Mouse (Mus musculus): Measurements from ENCODE around the gene Jak1. TPM values are rescaled to one million over a fixed set of nuclear protein-coding genes. Genes with fewer than 3 reads are reported as not detected.
A peak's percentile ranks its signal among the peaks of the same experiment; 100 is the strongest.

Jak1 gene
- polyA plus RNA-seq, 1 experiment: 55.1 TPM

DNA sequence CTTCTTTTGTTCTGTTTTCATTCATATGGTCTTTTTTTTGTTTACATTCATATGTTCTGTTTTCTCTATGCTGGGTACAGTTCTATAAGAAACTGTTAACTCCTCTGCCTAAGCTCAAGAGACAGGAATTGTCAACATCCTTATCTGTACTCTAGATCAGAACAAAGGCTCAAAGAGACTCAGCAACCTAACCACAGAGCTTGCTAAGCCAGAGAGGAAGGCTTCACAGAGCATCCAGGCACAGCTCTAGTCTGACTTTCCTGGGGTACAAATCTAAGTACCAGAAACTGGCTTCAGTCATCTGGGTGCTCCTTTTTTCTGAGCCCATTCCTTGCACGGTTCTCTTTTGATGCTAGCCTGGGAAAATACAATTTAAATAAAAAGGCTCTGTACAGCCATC is 97.3 kb downstream of the Jak1 start:
- no peak for TF ChIP-seq CTCF (IDR thresholded peaks at IDR 0.05; ENCODE audit: insufficient read depth, low read length)
- no peak for TF ChIP-seq POLR2A (IDR thresholded peaks at IDR 0.05; ENCODE audit: borderline replicate concordance, extremely low read depth, low read depth, low read length)
- WGBS: 85% methylated on average over 1 of the region's 1 CpGs
- DNase-seq: no peak
- peaks cover 3% of the 10 kb centered on the region; the same call in 1 of the 2 replicates for H3K4me1 ChIP-seq (ENCODE audit: control insufficient read depth, insufficient read depth, low read length)
- H3K4me3 ChIP-seq (replicated peaks; ENCODE audit: extremely low read depth, low read depth, low read length): no peak overlapping the region

DNA sequence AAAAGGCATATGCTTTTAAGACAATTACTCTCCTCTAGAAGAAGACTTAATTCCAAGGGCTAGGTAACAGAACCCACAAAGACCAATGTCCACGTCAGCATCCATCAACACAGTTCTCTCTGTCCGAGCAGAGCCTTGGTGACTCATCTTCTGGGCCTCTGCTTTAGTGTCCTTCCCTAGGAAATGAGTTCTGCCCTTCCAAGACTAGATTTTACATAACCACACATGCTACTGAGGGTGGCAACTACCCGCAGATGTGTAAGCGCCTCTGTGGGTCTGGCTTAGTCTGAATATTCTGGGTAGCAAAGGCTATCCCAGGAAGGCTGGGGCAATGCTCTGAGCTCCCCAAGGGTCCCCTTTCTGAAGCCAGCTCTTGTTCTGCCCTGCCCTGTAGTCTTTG is 99.3 kb downstream of the Jak1 start:
- H3K4me1 ChIP-seq (ENCODE audit: control insufficient read depth, insufficient read depth, low read length): peaks cover 3% of the 10 kb centered on the region; the same call in 1 of the 2 replicates
- TF ChIP-seq POLR2A (IDR thresholded peaks at IDR 0.05; ENCODE audit: borderline replicate concordance, extremely low read depth, low read depth, low read length) (no peak), CTCF (IDR thresholded peaks at IDR 0.05; ENCODE audit: insufficient read depth, low read length) (no peak)
- no peak overlapping the region for H3K4me3 ChIP-seq (replicated peaks; ENCODE audit: extremely low read depth, low read depth, low read length)
- WGBS: 78% methylated on average over 4 of the region's 4 CpGs
- no peak for DNase-seq

- 83% methylated on average over 2 of the region's 2 CpGs for WGBS
- DNase-seq: no peak
- peaks cover 3% of the 10 kb centered on the region; the same call in 1 of the 2 replicates for H3K4me1 ChIP-seq (ENCODE audit: control insufficient read depth, insufficient read depth, low read length)
- H3K4me3 ChIP-seq (replicated peaks; ENCODE audit: extremely low read depth, low read depth, low read length): no peak overlapping the region
- TF ChIP-seq POLR2A (IDR thresholded peaks at IDR 0.05; ENCODE audit: borderline replicate concordance, extremely low read depth, low read depth, low read length) (no peak), CTCF (IDR thresholded peaks at IDR 0.05; ENCODE audit: insufficient read depth, low read length) (no peak)
Measured at GRCm38 (mm10) chr4:101164673-101165072, 100.4 kb downstream of the Jak1 start.

- no peak for DNase-seq
- whole genome bisulfite sequencing: 80% methylated on average over 2 of the region's 2 CpGs
- TF ChIP-seq POLR2A (IDR thresholded peaks at IDR 0.05; ENCODE audit: borderline replicate concordance, extremely low read depth, low read depth, low read length): no peak
- TF ChIP-seq CTCF (IDR thresholded peaks at IDR 0.05; ENCODE audit: insufficient read depth, low read length): no peak
- Histone ChIP-seq H3K4me3 (replicated peaks; ENCODE audit: extremely low read depth, low read depth, low read length) (no peak overlapping the region), H3K4me1 (ENCODE audit: control insufficient read depth, insufficient read depth, low read length) (peaks cover 3% of the 10 kb centered on the region; the same call in 1 of the 2 replicates)
Measured at GRCm38 (mm10) chr4:101164189-101164588, 100.9 kb downstream of the Jak1 start.

DNA sequence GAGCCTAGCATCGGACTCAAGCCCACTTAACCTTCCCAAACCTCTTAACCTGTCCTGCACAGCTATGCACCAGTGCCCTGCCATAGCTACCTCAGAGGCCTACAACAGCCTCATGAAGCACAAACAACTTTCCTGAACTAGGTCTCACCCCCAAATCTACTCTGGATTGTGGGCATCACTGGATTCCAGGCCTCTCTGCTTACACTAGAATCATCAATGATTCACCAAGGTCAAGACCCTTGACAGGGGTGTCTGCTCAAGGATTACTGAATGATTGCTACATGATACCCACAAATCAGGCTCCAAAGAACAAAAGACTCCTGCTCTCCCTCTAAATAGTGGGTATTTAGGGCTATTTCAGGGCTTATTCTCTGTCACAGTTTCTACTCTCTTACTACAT is 104.3 kb downstream of the Jak1 start:
- no peaks in the 10 kb centered on the region; the same call in 1 of the 2 replicates for H3K4me1 ChIP-seq (ENCODE audit: control insufficient read depth, insufficient read depth, low read length)
- DNase-seq: no peak
- H3K4me3 ChIP-seq (replicated peaks; ENCODE audit: extremely low read depth, low read depth, low read length): no peak overlapping the region
- TF ChIP-seq POLR2A (IDR thresholded peaks at IDR 0.05; ENCODE audit: borderline replicate concordance, extremely low read depth, low read depth, low read length) (no peak), CTCF (IDR thresholded peaks at IDR 0.05; ENCODE audit: insufficient read depth, low read length) (no peak)
- WGBS: 85% methylated on average over 1 of the region's 1 CpGs

DNA sequence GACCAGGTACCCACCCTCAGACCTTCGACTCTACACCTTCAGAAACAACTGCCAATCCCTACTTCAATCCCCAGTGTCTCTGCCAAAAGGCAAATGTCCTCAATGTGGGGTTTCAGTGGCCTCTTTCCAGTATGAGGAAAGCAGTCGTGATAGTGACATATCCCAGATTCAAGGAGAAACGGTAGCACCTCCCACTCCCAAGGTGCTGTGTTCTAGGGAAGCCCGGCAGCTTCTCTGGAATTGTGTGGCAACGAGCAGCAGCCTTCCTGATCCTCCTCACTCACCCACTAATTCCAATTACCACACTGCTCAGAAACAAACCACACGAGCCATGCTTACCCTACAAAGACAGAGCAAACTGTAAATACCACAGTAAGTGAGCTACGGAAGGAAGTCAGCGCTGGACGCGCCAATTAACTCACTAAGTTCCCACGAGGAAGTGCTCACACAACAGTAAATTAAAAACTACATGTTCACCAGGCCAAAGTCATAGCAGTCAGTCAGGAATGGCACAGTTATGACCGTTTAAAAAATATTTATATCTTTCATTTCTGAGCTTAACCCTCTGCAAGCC is 105.8 kb downstream of the Jak1 start:
- WGBS: 44% methylated on average over 12 of the region's 12 CpGs
- Histone ChIP-seq H3K4me1 (ENCODE audit: control insufficient read depth, insufficient read depth, low read length) (no peaks in the 10 kb centered on the region; the same call in 1 of the 2 replicates), H3K4me3 (replicated peaks; ENCODE audit: extremely low read depth, low read depth, low read length) (no peak overlapping the region)
- DNase-seq: no peak
- TF ChIP-seq POLR2A (IDR thresholded peaks at IDR 0.05; ENCODE audit: borderline replicate concordance, extremely low read depth, low read depth, low read length) (no peak), CTCF (IDR thresholded peaks at IDR 0.05; ENCODE audit: insufficient read depth, low read length) (no peak)

DNA sequence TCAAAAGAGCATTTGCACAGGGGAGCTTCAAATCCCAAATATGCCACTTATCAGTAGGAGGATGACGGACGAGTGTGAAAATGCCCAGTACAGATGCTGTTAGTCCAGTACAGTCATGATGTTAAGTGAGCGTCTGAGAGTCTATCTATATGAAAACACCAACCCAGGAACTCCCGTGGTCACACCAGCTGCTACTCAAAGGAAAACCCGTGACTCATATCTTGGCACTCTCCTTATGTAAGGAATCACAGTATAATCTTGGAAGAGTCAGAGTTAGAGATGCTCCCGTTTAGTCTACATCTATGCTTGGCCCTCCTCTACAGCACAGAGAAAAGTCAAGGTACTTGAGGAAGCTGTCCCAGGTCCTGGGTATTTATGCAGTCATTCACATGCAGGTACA is 106.8 kb downstream of the Jak1 start:
- TF ChIP-seq POLR2A (IDR thresholded peaks at IDR 0.05; ENCODE audit: borderline replicate concordance, extremely low read depth, low read depth, low read length): no peak

DNA sequence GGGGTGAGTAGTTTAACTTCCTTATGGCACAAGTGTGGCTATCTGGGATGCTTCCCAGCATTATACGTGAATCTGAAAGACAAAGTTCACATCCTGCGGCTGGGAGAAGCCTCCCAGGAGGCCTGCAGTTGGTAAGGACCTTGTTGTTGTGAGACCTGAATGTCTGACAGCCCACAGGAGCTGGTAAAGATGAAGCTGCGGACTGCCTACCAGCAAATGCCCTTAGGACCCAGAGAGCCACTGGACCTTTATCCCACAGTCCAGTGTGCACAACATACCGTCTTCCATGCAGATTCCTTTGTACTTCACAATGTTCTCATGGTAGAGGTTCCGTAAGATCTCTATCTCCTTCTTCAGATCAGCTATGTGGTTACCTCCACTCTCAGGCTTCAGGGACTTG is 107.6 kb downstream of the Jak1 start:
- no peak for DNase-seq
- TF ChIP-seq CTCF (IDR thresholded peaks at IDR 0.05; ENCODE audit: insufficient read depth, low read length) (no peak), POLR2A (IDR thresholded peaks at IDR 0.05; ENCODE audit: borderline replicate concordance, extremely low read depth, low read depth, low read length) (no peak)
- 92% methylated on average over 5 of the region's 5 CpGs for WGBS
- H3K4me3 ChIP-seq (replicated peaks; ENCODE audit: extremely low read depth, low read depth, low read length): no peak overlapping the region
- no peaks in the 10 kb centered on the region; the same call in 1 of the 2 replicates for H3K4me1 ChIP-seq (ENCODE audit: control insufficient read depth, insufficient read depth, low read length)

More for the DNA sequence above, 106.8 kb downstream of the Jak1 start:
- no peak overlapping the region for H3K4me3 ChIP-seq (replicated peaks; ENCODE audit: extremely low read depth, low read depth, low read length)
- 59% methylated on average over 6 of the region's 6 CpGs for WGBS
- H3K4me1 ChIP-seq (ENCODE audit: control insufficient read depth, insufficient read depth, low read length): no peaks in the 10 kb centered on the region; the same call in 1 of the 2 replicates
- DNase-seq: no peak

GRCm38 (mm10) chr4:101155541-101155940 is 109.5 kb downstream of the Jak1 start:
- Histone ChIP-seq H3K4me1 (ENCODE audit: control insufficient read depth, insufficient read depth, low read length) (no peaks in the 10 kb centered on the region; the same call in 1 of the 2 replicates), H3K4me3 (replicated peaks; ENCODE audit: extremely low read depth, low read depth, low read length) (no peak overlapping the region)
- no peak for DNase-seq
- TF ChIP-seq POLR2A (IDR thresholded peaks at IDR 0.05; ENCODE audit: borderline replicate concordance, extremely low read depth, low read depth, low read length) (no peak), CTCF (IDR thresholded peaks at IDR 0.05; ENCODE audit: insufficient read depth, low read length) (no peak)
- WGBS: 65% methylated on average over 4 of the region's 4 CpGs

DNA sequence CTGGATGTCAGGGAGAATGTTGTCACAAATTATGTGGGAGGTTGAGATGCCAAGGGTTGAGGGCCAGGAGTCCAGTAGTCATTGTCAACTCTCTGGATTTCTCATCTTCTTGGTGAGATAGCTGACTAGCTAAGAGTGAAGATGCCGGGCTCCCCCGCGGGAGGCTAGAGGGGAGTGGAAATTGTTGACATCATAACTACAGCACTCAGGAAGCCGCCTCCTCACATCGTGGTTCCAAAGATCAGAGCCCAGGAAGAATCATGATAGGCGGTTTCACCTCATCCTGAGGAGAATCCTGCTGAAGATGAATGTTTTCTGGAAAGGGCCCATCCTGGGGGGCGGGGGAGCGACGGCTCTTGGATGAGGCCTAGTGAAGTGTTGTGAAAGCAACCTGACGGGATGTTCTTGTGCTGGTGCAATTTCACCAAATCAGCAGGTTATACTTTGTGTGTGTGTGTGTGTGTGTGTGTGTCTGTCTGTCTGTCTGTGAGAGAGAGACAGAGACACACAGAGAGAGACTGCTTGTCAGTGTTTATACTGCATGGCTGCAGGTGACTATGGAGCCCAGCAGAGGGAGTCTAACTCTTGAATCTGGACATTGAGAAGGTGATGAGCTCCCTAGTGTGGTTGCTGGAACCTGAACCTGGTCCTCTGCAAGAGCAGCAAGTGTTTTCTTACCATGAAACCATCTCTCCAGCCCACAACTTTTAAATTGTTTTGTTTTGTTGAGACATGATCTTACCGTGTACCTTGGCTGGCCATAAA is 118.0 kb downstream of the Jak1 start:
- Histone ChIP-seq H3K4me3 (replicated peaks; ENCODE audit: extremely low read depth, low read depth, low read length) (no peak overlapping the region), H3K4me1 (ENCODE audit: control insufficient read depth, insufficient read depth, low read length) (peaks cover 2% of the 10 kb centered on the region; the same call in 1 of the 2 replicates)
- WGBS: 68% methylated on average over 11 of the region's 11 CpGs
- TF ChIP-seq POLR2A (IDR thresholded peaks at IDR 0.05; ENCODE audit: borderline replicate concordance, extremely low read depth, low read depth, low read length) (no peak), CTCF (IDR thresholded peaks at IDR 0.05; ENCODE audit: insufficient read depth, low read length) (peak; percentile 17; the same call in 1 of the 2 replicates)
- DNase-seq: no peak

Data from lung, adult 2 months (tissue).